Mouse (Mus musculus) myocyte (in vitro differentiated cells): ENCODE data around the gene Usp29.

Experiments
- MAX ChIP-seq: IDR thresholded peaks from one replicate; pipeline ENCODE4 v1.6.1; 2011; ENCODE audit warnings: low read depth, mild to moderate bottlenecking, control low read depth
- MYOD1 ChIP-seq, 3 experiments: IDR thresholded peaks; one replicate each; pipeline ENCODE4 v1.6.1; 2011; ENCODE audit warnings: control low read depth in 2 of 3, low read depth in 2 of 3, mild to moderate bottlenecking in 2 of 3, moderate library complexity in 1 of 3; ENCODE audit not compliant: insufficient read length in 2 of 3, control insufficient read depth in 1 of 3
- POLR2A ChIP-seq: IDR thresholded peaks from one replicate; pipeline ENCODE4 v1.6.1; 2011; ENCODE audit warnings: low read depth, mild to moderate bottlenecking, control low read depth, moderate library complexity; ENCODE audit not compliant: insufficient read length
- POLR2AphosphoS2 ChIP-seq: IDR thresholded peaks from one replicate; pipeline ENCODE4 v1.6.1; 2011; ENCODE audit warnings: low read depth, control low read depth; ENCODE audit not compliant: insufficient read length
- TCF3 ChIP-seq: IDR thresholded peaks from one replicate; pipeline ENCODE4 v1.6.1; 2011; ENCODE audit warnings: low read depth, control low read depth; ENCODE audit not compliant: insufficient read length

DNA sequence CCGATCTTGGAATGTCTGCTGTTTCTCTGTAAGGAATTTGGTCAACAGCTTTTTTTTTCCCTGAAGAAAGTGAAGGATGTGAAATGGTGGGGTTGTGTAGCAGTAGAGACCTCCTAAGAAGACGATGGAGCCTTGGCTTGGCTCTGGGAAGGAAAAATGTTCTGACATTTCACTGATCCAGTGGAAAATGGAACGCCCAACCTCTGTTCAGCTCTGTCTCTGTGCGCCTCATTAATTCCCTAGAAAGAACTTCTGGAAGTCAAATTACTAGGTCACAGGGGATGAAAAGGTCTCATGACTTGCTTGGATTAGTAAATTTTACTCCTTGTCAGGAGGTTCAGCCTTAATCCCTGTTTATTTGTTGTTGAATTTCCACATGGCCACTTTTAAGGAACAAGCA, 92.3 kb downstream of the Usp29 start:
- TF ChIP-seq POLR2A: no peak
- no peak for TF ChIP-seq MAX
- no peak for TF ChIP-seq TCF3
- TF ChIP-seq POLR2AphosphoS2: no peak
- TF ChIP-seq MYOD1 (IDR thresholded peaks at IDR 0.05; ENCODE audit: control insufficient read depth in 1 of 3, insufficient read length in 2 of 3, low read depth in 2 of 3): no peak
